In genomic region chrX:56572465-56572864, GRCm38 (mm10) we compare ENCODE assay signal across 10 mouse cellular contexts. TPM values are rescaled to one million over a fixed set of nuclear protein-coding genes. Genes with fewer than 3 reads are reported as not detected.
DNase-seq lines count a peak whose midpoint lies in the region; ATAC-seq lines count a peak whose summit lies in the region.
"Had no signal": no experiment of that assay in that cellular context is flagged by ENCODE, and none has a peak within 500 bp of the region (broad histone marks: within the 10 kb centered on the region; RNA-seq: fewer than 3 reads in every experiment).

No protein-coding gene starts in this region.

- no peak overlapping the region for H3K27ac ChIP-seq in midbrain, embryonic 14.5 days (replicated peaks; ENCODE audit: low read depth, low read length)
- no peak overlapping the region for H3K27ac ChIP-seq in midbrain, embryonic 15.5 days
- H3K27ac ChIP-seq in midbrain, embryonic 11.5 days (ENCODE audit: low read depth, low read length): no peak overlapping the region
- H3K27ac ChIP-seq: neural tube, embryonic 12.5 days had no signal

- no peak for ATAC-seq in midbrain, embryonic 14.5 days (ENCODE audit: low FRiP score, low TSS enrichment)
- ATAC-seq in midbrain, embryonic 15.5 days (replicated peaks): no peak
- 0 out of 2 replicates have a peak, but pooled peaks have one; percentile 47 for ATAC-seq in common myeloid progenitor, adult 5-6 weeks (replicated peaks; ENCODE audit: low read depth, poor library complexity, severe bottlenecking)
- ATAC-seq in midbrain, embryonic 11.5 days (ENCODE audit: low FRiP score): no peak

- H3K36me3 ChIP-seq in midbrain, embryonic 14.5 days (ENCODE audit: control insufficient read depth, insufficient read depth, low read length): no peaks in the 10 kb centered on the region
- H3K36me3 ChIP-seq in midbrain, embryonic 15.5 days (replicated peaks): no peaks in the 10 kb centered on the region
- no peaks in the 10 kb centered on the region for H3K36me3 ChIP-seq in midbrain, embryonic 11.5 days (ENCODE audit: control insufficient read depth, insufficient read depth, low read length)
- H3K36me3 ChIP-seq: neural tube, embryonic 12.5 days had no signal

- 22% methylated on average over 6 of the region's 6 CpGs for WGBS in midbrain, embryonic 14.5 days
- 23% methylated on average over 6 of the region's 6 CpGs for WGBS in midbrain, embryonic 15.5 days
- WGBS in midbrain, embryonic 11.5 days: 18% methylated on average over 6 of the region's 6 CpGs

- no peak overlapping the region for H3K9ac ChIP-seq in midbrain, embryonic 14.5 days (replicated peaks; ENCODE audit: low read length)
- no peak overlapping the region for H3K9ac ChIP-seq in midbrain, embryonic 15.5 days
- H3K9ac ChIP-seq in midbrain, embryonic 11.5 days (ENCODE audit: low read length): no peak overlapping the region
- H3K9ac ChIP-seq: neural tube, embryonic 12.5 days had no signal

- H3K9me3 ChIP-seq in midbrain, embryonic 14.5 days (ENCODE audit: control insufficient read depth, low read length): no peaks in the 10 kb centered on the region
- no peaks in the 10 kb centered on the region for H3K9me3 ChIP-seq in midbrain, embryonic 15.5 days
- H3K9me3 ChIP-seq in midbrain, embryonic 11.5 days (ENCODE audit: control insufficient read depth, low read length): no peaks in the 10 kb centered on the region
- H3K9me3 ChIP-seq: neural tube, embryonic 12.5 days had no signal

- peak; percentile 13 to 44 for DNase-seq in cerebellum, postnatal 25 days
- no peak for DNase-seq in cerebellum, adult 9-10 months
- peak; percentile 17 for DNase-seq in midbrain, embryonic 14.5 days
- DNase-seq in lung, postnatal 14 days: peak; percentile 32
- DNase-seq in midbrain, embryonic 11.5 days (ENCODE audit: low spot score, missing footprints): no peak
- DNase-seq in neural tube, embryonic 10.5 days (ENCODE audit: extremely low spot score, low spot score): no peak

- H3K4me2 ChIP-seq in midbrain, embryonic 14.5 days (ENCODE audit: low read length): no peak overlapping the region
- no peak overlapping the region for H3K4me2 ChIP-seq in midbrain, embryonic 15.5 days
- H3K4me2 ChIP-seq in midbrain, embryonic 11.5 days: no peak overlapping the region
- H3K4me2 ChIP-seq: neural tube, embryonic 12.5 days had no signal

- no peaks in the 10 kb centered on the region for H3K27me3 ChIP-seq in midbrain, embryonic 14.5 days (ENCODE audit: control insufficient read depth, insufficient read depth, low read length)
- no peaks in the 10 kb centered on the region for H3K27me3 ChIP-seq in midbrain, embryonic 15.5 days (replicated peaks)
- H3K27me3 ChIP-seq in midbrain, embryonic 11.5 days (ENCODE audit: control insufficient read depth, insufficient read depth, low read length): no peaks in the 10 kb centered on the region
- H3K27me3 ChIP-seq: neural tube, embryonic 12.5 days had no signal

- H3K4me1 ChIP-seq in midbrain, embryonic 14.5 days (ENCODE audit: control insufficient read depth, insufficient read depth, low read length): no peaks in the 10 kb centered on the region
- H3K4me1 ChIP-seq in midbrain, embryonic 15.5 days: no peaks in the 10 kb centered on the region
- H3K4me1 ChIP-seq in midbrain, embryonic 11.5 days (ENCODE audit: control insufficient read depth, insufficient read depth, low read length): no peaks in the 10 kb centered on the region
- H3K4me1 ChIP-seq: neural tube, embryonic 12.5 days had no signal

- H3K4me3 ChIP-seq in midbrain, embryonic 14.5 days (replicated peaks; ENCODE audit: low read depth, low read length): no peak overlapping the region
- H3K4me3 ChIP-seq in midbrain, embryonic 15.5 days: no peak overlapping the region
- H3K4me3 ChIP-seq in midbrain, embryonic 11.5 days (ENCODE audit: low read depth, low read length): no peak overlapping the region
- H3K4me3 ChIP-seq: neural tube, embryonic 12.5 days had no signal

RNA-seq across cellular contexts. Expression of gene Gm648, which starts 23.1 kb away (rescaled TPM):
- polyA plus RNA-seq in midbrain, embryonic 14.5 days (2014; fragmentation: Nextera tagmentation; extraction: Ambion mirVana): not detected in 2 replicates
- polyA plus RNA-seq in midbrain, embryonic 15.5 days (2015; fragmentation: Nextera tagmentation; extraction: Ambion mirVana): 0.27 TPM in 1 of 2 replicates, not detected in the other
- total RNA-seq in common myeloid progenitor, adult 5-6 weeks (2017): not detected in 2 replicates
- polyA plus RNA-seq in midbrain, embryonic 11.5 days (2014; fragmentation: Nextera tagmentation; extraction: Ambion mirVana): not detected in 2 replicates
- polyA plus RNA-seq: neural tube, embryonic 12.5 days had no signal

RNA-seq across cellular contexts. Expression of gene Mmgt1, which starts 25.4 kb away (rescaled TPM):
- 50.4 and 66.9 TPM in 2 replicates for polyA plus RNA-seq in midbrain, embryonic 14.5 days (2014; fragmentation: Nextera tagmentation; extraction: Ambion mirVana)
- polyA plus RNA-seq in midbrain, embryonic 15.5 days (2015; fragmentation: Nextera tagmentation; extraction: Ambion mirVana): 55.3 and 57.9 TPM in 2 replicates
- total RNA-seq in common myeloid progenitor, adult 5-6 weeks (2017): 26.9 and 29.2 TPM in 2 replicates
- polyA plus RNA-seq in midbrain, embryonic 11.5 days (2014; fragmentation: Nextera tagmentation; extraction: Ambion mirVana): 50.9 and 51.6 TPM in 2 replicates

RNA-seq across cellular contexts. Expression of gene Slc9a6, which starts 37.1 kb away (rescaled TPM):
- 48.7 and 55.1 TPM in 2 replicates for polyA plus RNA-seq in midbrain, embryonic 14.5 days (2014; fragmentation: Nextera tagmentation; extraction: Ambion mirVana)
- polyA plus RNA-seq in midbrain, embryonic 15.5 days (2015; fragmentation: Nextera tagmentation; extraction: Ambion mirVana): 68.0 and 73.9 TPM in 2 replicates
- 5.3 and 12.1 TPM in 2 replicates for total RNA-seq in common myeloid progenitor, adult 5-6 weeks (2017)
- polyA plus RNA-seq in midbrain, embryonic 11.5 days (2014; fragmentation: Nextera tagmentation; extraction: Ambion mirVana): 15.6 and 17.2 TPM in 2 replicates

RNA-seq across cellular contexts. Expression of gene Gm10477, which starts 47.9 kb away (rescaled TPM):
- polyA plus RNA-seq in midbrain, embryonic 14.5 days (2014; fragmentation: Nextera tagmentation; extraction: Ambion mirVana): not detected in 2 replicates
- not detected in 2 replicates for polyA plus RNA-seq in midbrain, embryonic 15.5 days (2015; fragmentation: Nextera tagmentation; extraction: Ambion mirVana)
- total RNA-seq in common myeloid progenitor, adult 5-6 weeks (2017): not detected in 2 replicates
- not detected in 2 replicates for polyA plus RNA-seq in midbrain, embryonic 11.5 days (2014; fragmentation: Nextera tagmentation; extraction: Ambion mirVana)
- polyA plus RNA-seq: intestine, embryonic 14.5 days; neural tube, embryonic 12.5 days had no signal

Comparison
In these comparisons a context has a peak if more than half of its experiments do, and no peak if none do; other contexts are left out.
1. DNase-seq: peak in cerebellum, postnatal 25 days (2 of 2), midbrain, embryonic 14.5 days (single experiment) and lung, postnatal 14 days (single experiment); none in cerebellum, adult 9-10 months (single experiment), midbrain, embryonic 11.5 days (single experiment) and neural tube, embryonic 10.5 days (single experiment).